Mouse (Mus musculus) ES-Bruce4 (cell line): ENCODE measurements at regions not wholly inside any gene's neighbourhood (a gene's known extent, or its start where the extent isn't known, plus 50 kb on each side); places are given as distances from the start of the nearest gene placed in this dataset.

ENCODE experiments used
- H3K27ac ChIP-seq: 2 replicates; pipeline ENCODE4 v1.5.1; 2012; ENCODE audit warnings: low read length, inconsistent platforms; ENCODE audit not compliant: insufficient read depth
- H3K27me3 ChIP-seq: 2 replicates; pipeline ENCODE4 v1.6.1; 2012; ENCODE audit warnings: mild to moderate bottlenecking, low read length, inconsistent platforms; ENCODE audit not compliant: control insufficient read depth, poor library complexity, insufficient read depth, severe bottlenecking
- H3K36me3 ChIP-seq: 2 replicates; pipeline ENCODE4 v1.6.1; 2012; ENCODE audit warnings: inconsistent platforms, mild to moderate bottlenecking, low read length, moderate library complexity; ENCODE audit not compliant: control insufficient read depth, poor library complexity, insufficient read depth, severe bottlenecking
- H3K4me1 ChIP-seq: one replicate; pipeline ENCODE4 v1.8.1; 2011; ENCODE audit warnings: low read length; ENCODE audit not compliant: control insufficient read depth, insufficient read depth
- H3K4me3 ChIP-seq: 2 replicates; pipeline ENCODE4 v1.5.1; 2011; ENCODE audit warnings: low read depth, mild to moderate bottlenecking, low read length
- H3K9ac ChIP-seq: 2 replicates; pipeline ENCODE4 v1.6.1; 2012; ENCODE audit warnings: low read depth, mild to moderate bottlenecking, inconsistent platforms; ENCODE audit not compliant: poor library complexity, severe bottlenecking
- H3K9me3 ChIP-seq: replicated peaks from 2 replicates; pipeline ENCODE4 v1.6.1; 2012; ENCODE audit warnings: mild to moderate bottlenecking, low read length, inconsistent platforms; ENCODE audit not compliant: control insufficient read depth, poor library complexity, insufficient read depth, severe bottlenecking
- CTCF ChIP-seq: IDR thresholded peaks from one replicate; pipeline ENCODE4 v1.8.1; 2011; ENCODE audit warnings: low read depth, low read length
- EP300 ChIP-seq: IDR thresholded peaks from 2 replicates; pipeline ENCODE4 v1.6.1; 2011; ENCODE audit warnings: low read depth, low read length; ENCODE audit not compliant: insufficient read depth
- POLR2A ChIP-seq: IDR thresholded peaks from one replicate; pipeline ENCODE4 v1.8.1; 2011; ENCODE audit warnings: low read length; ENCODE audit not compliant: insufficient read depth

GRCm38 (mm10) chr5:133365771-133366170 is 733.7 kb upstream of the Castor2 start:
- no peaks in the 10 kb centered on the region for H3K36me3 ChIP-seq
- no peak overlapping the region for H3K4me3 ChIP-seq
- no peak overlapping the region for H3K27ac ChIP-seq
- no peaks in the 10 kb centered on the region for H3K4me1 ChIP-seq
- no peaks in the 10 kb centered on the region for H3K9me3 ChIP-seq
- H3K9ac ChIP-seq, result no peak overlapping the region
- no peaks in the 10 kb centered on the region for H3K27me3 ChIP-seq
- TF ChIP-seq EP300, result no peak

GRCm38 (mm10) chr5:133347516-133347915 is 752.0 kb upstream of the Castor2 start:
- H3K27ac ChIP-seq, result no peak overlapping the region
- H3K27me3 ChIP-seq, result no peaks in the 10 kb centered on the region
- no peaks in the 10 kb centered on the region for H3K36me3 ChIP-seq
- H3K4me3 ChIP-seq, result no peak overlapping the region
- TF ChIP-seq CTCF, result no peak
- no peak for TF ChIP-seq POLR2A
- no peak for TF ChIP-seq EP300
- no peaks in the 10 kb centered on the region for H3K4me1 ChIP-seq
- H3K9me3 ChIP-seq, result no peaks in the 10 kb centered on the region
- H3K9ac ChIP-seq, result no peak overlapping the region

GRCm38 (mm10) chr5:133341973-133342372 is 757.5 kb upstream of the Castor2 start:
- Histone ChIP-seq H3K27me3 (no peaks in the 10 kb centered on the region), H3K27ac (no peak overlapping the region), H3K9me3 (no peaks in the 10 kb centered on the region), H3K36me3 (no peaks in the 10 kb centered on the region), H3K4me3 (no peak overlapping the region), H3K9ac (no peak overlapping the region), H3K4me1 (no peaks in the 10 kb centered on the region)
- no peak for TF ChIP-seq POLR2A
- TF ChIP-seq EP300, result no peak
- TF ChIP-seq CTCF, result no peak

- Histone ChIP-seq H3K27ac (no peak overlapping the region), H3K4me3 (no peak overlapping the region), H3K9me3 (peaks cover 7% of the 10 kb centered on the region), H3K9ac (no peak overlapping the region), H3K4me1 (no peaks in the 10 kb centered on the region), H3K27me3 (no peaks in the 10 kb centered on the region), H3K36me3 (no peaks in the 10 kb centered on the region)
- no peak for TF ChIP-seq CTCF
- no peak for TF ChIP-seq POLR2A
- TF ChIP-seq EP300, result no peak
These were observed 777.5 kb upstream of the Auts2 start for GRCm38 (mm10) chr5:133320626-133321025.

- Histone ChIP-seq H3K9me3 (peaks cover 7% of the 10 kb centered on the region), H3K36me3 (no peaks in the 10 kb centered on the region), H3K4me1 (no peaks in the 10 kb centered on the region), H3K4me3 (no peak overlapping the region), H3K9ac (no peak overlapping the region), H3K27ac (no peak overlapping the region), H3K27me3 (no peaks in the 10 kb centered on the region)
- TF ChIP-seq EP300 (no peak), CTCF (no peak), POLR2A (no peak)
These were observed 777.1 kb upstream of the Auts2 start for GRCm38 (mm10) chr5:133320206-133320605.

- no peaks in the 10 kb centered on the region for H3K4me1 ChIP-seq
- TF ChIP-seq EP300 (no peak), POLR2A (no peak), CTCF (no peak)
- H3K27ac ChIP-seq, result no peak overlapping the region
- H3K9me3 ChIP-seq, result no peaks in the 10 kb centered on the region
- no peak overlapping the region for H3K9ac ChIP-seq
- no peaks in the 10 kb centered on the region for H3K36me3 ChIP-seq
- H3K27me3 ChIP-seq, result no peaks in the 10 kb centered on the region
- no peak overlapping the region for H3K4me3 ChIP-seq
These were observed 770.9 kb upstream of the Auts2 start for GRCm38 (mm10) chr5:133314031-133314430.
